Mouse (Mus musculus): ENCODE results near the gene Dpf1.
A peak's percentile ranks its signal among the peaks of the same experiment; 100 is the strongest.

The Dpf1 gene

GRCm38 (mm10) chr7:29340838-29341237 is 37.1 kb downstream of the Dpf1 start:
- DNase-seq (ENCODE audit: low read depth, low spot score) = no peak

GRCm38 (mm10) chr7:29341722-29342121 is 38.0 kb downstream of the Dpf1 start:
- DNase-seq (ENCODE audit: low read depth, low spot score) = no peak

DNA sequence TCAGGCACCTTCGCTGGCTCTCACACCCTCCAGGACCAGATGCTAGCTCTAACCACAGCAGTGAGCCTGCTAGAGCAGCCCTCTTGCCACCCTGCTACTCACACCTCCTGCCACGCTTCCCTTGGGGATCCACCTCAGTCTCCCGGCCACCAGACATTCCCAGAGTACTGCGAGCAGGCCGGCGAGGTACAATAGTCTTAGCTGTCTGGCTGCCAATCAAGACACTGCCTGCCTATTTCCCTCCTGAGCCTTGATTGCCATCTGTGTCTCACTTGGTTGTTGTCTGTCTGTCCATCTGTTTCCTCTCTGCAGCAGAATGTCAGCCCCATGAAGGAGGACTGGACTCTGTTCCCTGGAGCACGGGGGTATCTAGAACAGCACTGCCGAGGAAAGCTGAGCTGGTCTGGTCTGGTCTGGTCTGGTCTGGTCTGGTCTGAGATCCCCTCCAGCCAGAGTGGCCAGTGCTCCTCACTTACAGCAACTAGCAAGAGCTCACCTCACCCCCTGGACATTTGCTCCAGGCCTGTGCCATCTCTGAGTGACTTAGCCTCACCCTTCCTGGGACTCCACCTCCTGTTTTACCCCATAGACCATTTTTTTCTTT is 38.8 kb downstream of the Dpf1 start:
- no peak for DNase-seq (ENCODE audit: low read depth, low spot score)

GRCm38 (mm10) chr7:29343746-29344145 is 40.0 kb downstream of the Dpf1 start:
- no peak for DNase-seq (ENCODE audit: low read depth, low spot score)

GRCm38 (mm10) chr7:29345534-29345933 is 41.8 kb downstream of the Dpf1 start:
- no peak for DNase-seq (ENCODE audit: low read depth, low spot score)

GRCm38 (mm10) chr7:29346212-29346611 is 42.5 kb downstream of the Dpf1 start:
- no peak for DNase-seq (ENCODE audit: low read depth, low spot score)

- DNase-seq (ENCODE audit: low read depth, low spot score) = no peak
These were observed 46.7 kb downstream of the Dpf1 start for GRCm38 (mm10) chr7:29350489-29350888.

GRCm38 (mm10) chr7:29352246-29352645 is 48.5 kb downstream of the Dpf1 start:
- DNase-seq (ENCODE audit: low read depth, low spot score) = no peak

- no peak for DNase-seq (ENCODE audit: low read depth, low spot score)
These were observed 50.4 kb downstream of the Dpf1 start for GRCm38 (mm10) chr7:29354161-29354560.

DNA sequence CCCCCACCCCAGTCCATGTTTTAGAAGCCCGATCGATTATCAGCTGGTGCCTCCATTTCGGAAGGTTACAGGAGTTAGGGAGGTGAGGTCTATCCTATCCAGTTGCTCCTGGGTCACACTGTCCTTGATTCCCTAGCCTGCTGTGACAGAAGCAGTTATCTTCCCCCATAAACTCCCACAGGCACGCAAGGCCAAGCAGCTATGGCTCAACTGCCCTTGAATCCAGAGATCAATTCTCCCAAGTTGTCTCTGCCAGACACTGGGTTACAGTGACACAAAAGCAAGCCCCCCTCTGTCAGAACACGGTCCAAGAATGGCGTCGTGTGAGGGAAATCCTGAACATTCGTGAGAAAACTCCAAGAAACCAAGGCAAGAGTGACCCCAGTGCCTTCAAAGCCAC is 51.7 kb downstream of the Dpf1 start:
- DNase-seq (ENCODE audit: low read depth, low spot score) = no peak

DNA sequence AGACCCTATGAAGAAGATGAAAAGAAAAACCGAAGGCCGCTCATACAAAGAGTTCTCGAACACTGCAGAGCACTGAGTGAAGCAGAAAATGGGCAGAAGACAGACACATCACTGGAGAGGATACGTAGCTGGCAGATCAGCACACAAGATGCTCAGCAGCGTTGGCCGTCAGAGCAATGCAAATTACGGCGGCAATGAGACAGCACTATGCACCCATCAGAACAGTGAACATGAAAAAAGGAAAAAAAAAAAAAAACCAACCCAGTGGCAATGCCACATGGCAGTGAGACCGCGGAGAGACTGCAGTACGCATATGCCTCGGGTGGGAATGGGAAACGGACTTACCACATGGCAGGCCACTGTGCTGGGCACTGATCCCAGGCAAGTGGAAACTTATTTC is 57.7 kb downstream of the Dpf1 start:
- no peak for DNase-seq (ENCODE audit: low read depth, low spot score)

GRCm38 (mm10) chr7:29364052-29364451 is 60.3 kb downstream of the Dpf1 start:
- DNase-seq (ENCODE audit: low read depth, low spot score) = peak; percentile 22

GRCm38 (mm10) chr7:29367166-29368003 is 63.6 kb downstream of the Dpf1 start:
- no peak for DNase-seq (ENCODE audit: low read depth, low spot score)
